Mouse (Mus musculus): ENCODE measurements around the gene Gcc2.
"Not testable (repeated sequence)": the region's sequence is repeated elsewhere in the genome, so short reads cannot be mapped to it uniquely, and the experiment has no call there.

Gcc2 gene

DNA sequence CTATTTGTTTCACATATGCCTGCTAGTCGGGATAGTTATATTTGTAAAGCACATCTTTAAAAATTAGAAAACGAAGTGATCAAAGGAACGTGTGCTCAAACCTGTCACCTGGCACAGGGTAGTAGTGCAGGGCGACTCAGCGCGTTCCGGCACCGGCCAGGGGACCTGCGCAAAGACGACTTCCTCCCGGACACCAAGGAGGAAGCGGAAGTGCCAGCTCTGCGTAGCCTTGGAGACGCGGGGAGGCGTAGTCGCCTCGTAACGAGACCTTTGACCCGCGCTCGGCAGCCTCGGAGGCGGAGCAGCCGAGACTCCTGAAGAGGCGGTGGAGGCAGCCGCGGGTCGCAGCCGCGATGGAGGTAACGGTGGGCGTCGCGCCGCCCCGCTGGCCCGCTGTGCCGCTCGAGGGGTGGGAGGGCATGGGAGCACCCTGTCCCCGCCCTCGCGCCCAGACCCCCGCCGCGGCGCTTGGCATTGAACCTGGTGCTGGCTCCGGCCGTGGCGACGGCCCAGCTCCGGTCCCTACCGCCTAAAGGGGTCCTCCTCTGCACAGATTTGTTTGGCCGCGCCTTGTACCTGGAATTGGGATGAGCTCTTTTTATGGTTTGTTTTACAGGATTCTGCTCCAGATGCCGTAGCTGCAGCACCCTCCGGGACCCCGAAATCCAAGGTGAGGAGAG is at the start of gene Gcc2:
Gene Gcc2, plus strand, starts transcription at position 285 of the 680 bp plus-strand sequence.
- DNase-seq (ENCODE audit: low read depth, low spot score): peak; percentile 84

GRCm38 (mm10) chr10:58205986-58206385 is 49.3 kb upstream of the Gcc2 start:
- DNase-seq (ENCODE audit: low read depth, low spot score): no peak

- no peak for DNase-seq (ENCODE audit: low read depth, low spot score)
Measured at GRCm38 (mm10) chr10:58206639-58207404, 48.5 kb upstream of the Gcc2 start.

- no peak for DNase-seq (ENCODE audit: low read depth, low spot score)
Measured at GRCm38 (mm10) chr10:58209710-58210467, 45.4 kb upstream of the Gcc2 start.

- DNase-seq (ENCODE audit: low read depth, low spot score): no peak
Measured at GRCm38 (mm10) chr10:58210514-58210913, 44.8 kb upstream of the Gcc2 start.

- DNase-seq (ENCODE audit: low read depth, low spot score): no peak
Measured at GRCm38 (mm10) chr10:58211213-58211612, 44.1 kb upstream of the Gcc2 start.

DNA sequence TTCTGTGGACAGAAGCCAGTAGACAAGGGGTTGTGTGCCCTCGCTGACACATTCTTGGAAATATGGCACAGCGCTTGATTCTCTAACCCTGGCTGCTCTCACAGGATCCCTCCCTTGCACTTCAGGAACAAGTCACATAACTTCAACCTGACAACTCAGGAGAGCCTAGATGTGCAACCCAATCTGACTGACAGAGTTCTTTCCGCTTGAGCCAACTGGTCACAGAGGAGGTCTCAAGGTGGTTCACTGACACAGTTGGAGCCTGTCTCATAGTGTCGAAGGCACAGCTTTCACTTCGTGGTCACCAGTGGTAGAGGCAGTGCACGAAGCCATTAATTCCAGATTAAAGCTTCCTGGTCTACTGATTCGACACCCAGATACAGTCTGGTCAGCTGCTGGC is 43.1 kb upstream of the Gcc2 start:
- DNase-seq (ENCODE audit: low read depth, low spot score): no peak

- DNase-seq (ENCODE audit: low read depth, low spot score): no peak
Measured at GRCm38 (mm10) chr10:58214497-58214896, 40.8 kb upstream of the Gcc2 start.

DNA sequence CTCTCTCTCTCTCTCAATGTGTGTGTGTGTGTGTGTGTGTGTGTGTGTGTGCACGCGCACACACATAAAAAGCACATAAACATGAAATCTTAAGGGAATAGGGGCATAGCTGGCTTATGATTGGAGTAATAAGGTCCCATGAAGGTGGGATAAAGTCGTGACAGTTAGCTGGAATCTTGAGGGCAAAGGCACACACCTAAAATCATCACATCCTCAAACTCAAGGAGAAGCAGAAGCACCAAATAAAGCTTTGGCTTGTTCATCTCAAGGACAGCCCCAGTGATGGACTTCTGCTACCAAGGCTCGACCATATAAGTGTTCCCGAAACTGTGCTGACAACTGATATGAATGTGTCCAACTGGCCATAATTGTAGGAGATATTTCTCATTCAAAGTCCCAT is 40.4 kb upstream of the Gcc2 start:
- no peak for DNase-seq (ENCODE audit: low read depth, low spot score)

DNA sequence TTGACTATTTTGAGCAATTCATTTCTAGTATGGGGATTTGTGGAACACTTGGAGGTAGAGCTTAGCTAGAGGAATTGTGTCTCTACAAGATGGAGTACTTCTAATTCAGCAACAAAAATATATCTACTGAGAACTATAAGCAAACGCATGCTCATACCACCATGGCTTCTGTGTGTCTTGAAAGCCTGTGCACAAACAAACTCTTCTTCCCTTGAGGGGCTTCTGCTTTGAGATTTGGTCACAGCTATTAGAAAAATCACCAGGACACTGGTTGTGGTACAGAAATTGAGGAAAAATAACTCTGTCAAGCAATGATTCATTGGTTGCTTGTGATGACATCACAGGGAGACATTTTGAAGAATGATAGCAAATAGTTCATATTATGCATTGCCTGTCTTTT is 39.9 kb upstream of the Gcc2 start:
- DNase-seq (ENCODE audit: low read depth, low spot score): no peak

DNA sequence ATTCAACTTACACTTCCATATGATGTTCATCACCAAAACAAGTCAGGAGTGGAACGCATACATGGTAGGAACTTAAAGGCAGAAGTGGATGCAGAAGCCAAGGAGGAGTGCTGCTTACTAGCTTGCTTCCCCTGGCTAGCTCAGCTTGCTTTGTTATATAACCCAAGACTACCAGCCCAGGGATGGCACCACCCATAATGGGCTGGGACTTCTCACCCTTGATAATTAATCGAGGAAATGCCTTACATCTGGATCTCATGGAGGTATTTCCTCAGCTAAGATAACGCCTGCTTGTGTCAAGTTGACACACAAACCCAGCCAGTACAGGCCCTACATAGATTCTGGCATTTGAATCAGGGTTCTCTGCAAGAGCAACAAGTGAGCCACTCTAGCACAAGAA is 37.9 kb upstream of the Gcc2 start:
- no peak for DNase-seq (ENCODE audit: low read depth, low spot score)

- DNase-seq (ENCODE audit: low read depth, low spot score): no peak
Measured at GRCm38 (mm10) chr10:58220726-58221125, 34.6 kb upstream of the Gcc2 start.

DNA sequence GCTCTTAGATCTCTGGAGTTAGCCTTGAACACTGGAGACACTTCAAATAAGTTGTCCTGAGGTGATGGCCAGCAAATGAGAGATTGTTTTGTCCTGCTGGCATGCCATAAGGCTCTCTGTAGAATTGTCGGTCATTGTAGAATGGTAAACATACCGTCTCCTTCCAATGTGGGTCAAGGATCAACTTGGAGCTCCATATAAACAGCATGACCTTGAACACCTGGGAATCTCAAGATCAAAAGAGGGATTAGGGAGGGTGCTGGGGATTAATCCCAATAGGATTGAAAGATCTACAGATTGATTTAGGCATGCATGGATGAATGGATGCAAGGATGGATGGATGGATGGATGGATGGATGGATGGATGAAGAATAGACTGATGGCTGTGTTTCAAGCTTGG is 33.7 kb upstream of the Gcc2 start:
- not testable (repeated sequence) for DNase-seq (ENCODE audit: low read depth, low spot score)

DNA sequence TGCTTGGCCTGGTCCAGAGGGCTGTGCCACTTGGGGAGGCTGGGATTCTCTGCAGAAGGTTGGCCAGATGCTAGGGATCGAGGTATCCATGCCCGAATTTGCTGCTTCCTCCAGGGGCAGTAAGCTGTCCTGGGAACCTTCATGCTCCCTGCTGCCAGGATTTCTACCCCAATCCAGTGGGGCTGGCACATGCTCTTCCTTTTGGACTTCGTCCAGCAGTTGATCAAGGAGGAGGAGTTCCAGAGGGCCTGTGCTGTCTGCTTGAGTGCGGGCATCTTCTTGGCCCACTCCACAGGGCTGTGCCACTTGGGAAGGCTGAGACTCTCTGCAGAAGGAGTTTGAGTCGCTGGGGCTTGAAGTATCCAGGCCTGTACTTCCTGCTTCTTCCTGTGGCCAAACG is 32.1 kb upstream of the Gcc2 start:
- not testable (repeated sequence) for DNase-seq (ENCODE audit: low read depth, low spot score)

GRCm38 (mm10) chr10:58223972-58224805 is 31.1 kb upstream of the Gcc2 start:
- not testable (repeated sequence) for DNase-seq (ENCODE audit: low read depth, low spot score)

DNA sequence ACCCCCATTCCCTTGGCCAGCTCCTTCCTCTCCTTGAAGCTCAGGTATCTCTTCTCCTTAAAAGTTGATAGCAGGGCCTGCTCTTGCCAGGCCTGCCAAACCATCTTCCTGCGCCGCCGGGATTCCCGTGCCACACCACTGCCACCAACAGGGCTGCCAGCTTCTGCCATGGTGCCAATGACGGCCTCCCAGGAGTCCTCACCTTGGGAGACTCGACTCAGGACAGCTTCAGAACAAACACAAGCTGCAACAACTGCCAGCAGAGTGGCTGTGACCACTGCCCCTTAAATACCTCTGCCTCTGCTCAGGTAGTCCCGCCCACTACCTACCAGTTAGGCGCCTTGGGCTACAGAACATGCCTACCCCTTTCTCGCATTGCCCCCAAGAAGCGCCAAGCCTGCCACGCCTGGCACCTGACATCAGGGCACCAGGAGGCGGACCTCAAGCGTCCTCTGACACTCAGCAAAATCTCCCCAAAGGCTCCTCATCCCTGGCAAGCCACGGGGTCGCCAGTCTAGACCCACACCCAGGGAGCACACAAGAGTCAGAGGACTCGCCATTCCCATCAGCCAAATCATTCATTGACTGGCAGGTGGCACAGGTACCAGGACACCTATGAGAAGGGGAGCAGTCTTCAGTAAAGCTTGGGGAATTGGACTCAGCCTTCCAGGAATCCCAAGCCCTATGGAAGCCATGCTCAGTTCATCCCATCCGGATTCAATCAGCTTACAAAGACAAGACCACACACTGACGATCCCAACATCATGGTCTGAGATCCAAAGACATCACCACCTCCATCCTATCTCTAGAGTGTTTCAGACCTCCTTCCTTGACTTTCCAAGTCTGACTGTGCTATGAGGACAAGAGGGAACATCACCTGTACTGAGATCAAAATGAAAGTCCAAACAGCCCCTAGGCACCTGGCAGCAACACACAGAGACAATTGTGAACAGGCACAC is 30.2 kb upstream of the Gcc2 start, which contains the start of gene AW822073:
Gene AW822073, minus strand, starts transcription at position 104 of the 959 bp plus-strand sequence.
- DNase-seq (ENCODE audit: low read depth, low spot score): not testable (repeated sequence)

DNA sequence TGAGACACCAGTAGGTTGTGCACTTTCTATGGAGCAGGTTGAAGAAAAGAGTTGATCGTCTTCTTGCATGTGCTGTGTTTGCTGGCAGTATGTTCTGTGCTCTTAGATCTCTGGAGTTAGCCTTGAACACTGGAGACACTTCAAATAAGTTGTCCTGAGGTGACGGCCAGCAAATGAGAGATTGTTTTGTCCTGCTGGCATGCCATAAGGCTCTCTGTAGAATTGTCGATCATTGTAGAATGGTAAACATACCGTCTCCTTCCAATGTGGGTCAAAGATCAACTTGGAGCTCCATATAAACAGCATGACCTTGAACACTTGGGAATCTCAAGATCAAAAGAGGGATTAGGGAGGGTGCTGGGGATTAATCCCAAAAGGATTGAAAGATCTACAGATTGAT is 28.9 kb upstream of the Gcc2 start:
- DNase-seq (ENCODE audit: low read depth, low spot score): not testable (repeated sequence)

DNA sequence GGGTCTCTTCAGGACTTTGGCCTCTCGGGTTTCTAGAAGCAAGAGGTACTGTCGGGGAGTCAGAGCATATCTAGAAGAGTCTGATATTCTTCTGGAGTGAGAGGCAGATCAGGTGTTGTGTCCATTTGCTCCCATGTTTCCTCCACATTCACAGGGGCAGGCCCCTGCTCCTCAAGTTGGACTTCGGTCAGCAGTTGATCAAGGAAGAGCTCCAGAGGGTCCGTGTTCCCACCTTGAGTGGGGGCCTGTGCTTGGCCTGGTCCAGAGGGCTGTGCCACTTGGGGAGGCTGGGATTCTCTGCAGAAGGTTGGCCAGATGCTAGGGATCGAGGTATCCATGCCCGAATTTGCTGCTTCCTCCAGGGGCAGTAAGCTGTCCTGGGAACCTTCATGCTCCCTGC is 27.5 kb upstream of the Gcc2 start:
- DNase-seq (ENCODE audit: low read depth, low spot score): not testable (repeated sequence)

DNA sequence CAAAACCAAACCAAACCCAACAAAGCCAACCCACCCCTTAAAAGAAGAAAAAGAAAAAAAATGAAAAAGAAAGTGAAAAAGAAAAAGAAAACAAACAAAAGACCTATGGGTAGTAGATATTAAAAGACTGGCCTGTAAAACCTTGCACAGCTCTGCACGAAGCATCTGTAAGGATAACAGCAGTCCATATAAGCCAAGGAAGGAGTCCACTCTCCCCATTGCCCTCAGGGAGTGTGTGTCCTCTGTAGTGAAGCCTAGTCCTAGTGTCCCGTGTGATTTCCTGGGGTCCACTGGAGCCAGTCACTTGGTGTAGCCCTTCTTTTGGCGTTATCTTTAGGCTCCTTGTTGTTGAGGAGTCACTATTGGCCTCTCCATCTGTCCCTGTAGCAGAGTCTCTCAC is 25.3 kb upstream of the Gcc2 start:
- DNase-seq (ENCODE audit: low read depth, low spot score): not testable (repeated sequence)

DNA sequence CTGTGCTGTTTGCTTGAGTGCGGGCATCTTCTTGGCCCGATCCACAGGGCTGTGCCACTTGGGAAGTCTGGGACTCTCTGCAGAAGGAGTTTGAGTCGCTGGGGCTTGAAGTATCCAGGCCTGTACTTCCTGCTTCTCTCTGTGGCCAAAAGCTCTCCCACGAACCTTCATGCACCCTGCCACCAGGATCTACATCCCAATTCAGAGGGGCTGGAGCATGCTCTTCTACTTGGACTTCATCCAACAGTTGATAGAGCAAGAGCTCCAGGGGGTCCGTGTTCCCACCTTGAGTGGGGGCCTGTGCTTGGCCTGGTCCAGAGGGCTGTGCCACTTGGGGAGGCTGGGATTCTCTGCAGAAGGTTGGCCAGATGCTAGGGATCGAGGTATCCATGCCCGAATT is 24.2 kb upstream of the Gcc2 start:
- DNase-seq (ENCODE audit: low read depth, low spot score): not testable (repeated sequence)
